Mouse (Mus musculus) heart, adult 2 months (tissue): ENCODE measurements around the gene Dnah1.

Experiments
- CTCF ChIP-seq: fragments of 200-600 bp; IDR thresholded peaks from 2 replicates; pipeline ENCODE4 v1.8.1; 2022; ENCODE audit warnings: antibody characterized with exemption, mild to moderate bottlenecking, moderate library complexity
- EP300 ChIP-seq: fragments of 200-500 bp; IDR thresholded peaks from 2 replicates; pipeline ENCODE4 v1.6.1; 2011; ENCODE audit warnings: low read depth, low read length, control low read depth; ENCODE audit not compliant: insufficient read depth
- POLR2A ChIP-seq: fragments of 200-500 bp; IDR thresholded peaks from 2 replicates; pipeline ENCODE4 v1.6.1; 2011; ENCODE audit warnings: mild to moderate bottlenecking, low read depth, low read length, control low read depth; ENCODE audit not compliant: insufficient read depth

DNA sequence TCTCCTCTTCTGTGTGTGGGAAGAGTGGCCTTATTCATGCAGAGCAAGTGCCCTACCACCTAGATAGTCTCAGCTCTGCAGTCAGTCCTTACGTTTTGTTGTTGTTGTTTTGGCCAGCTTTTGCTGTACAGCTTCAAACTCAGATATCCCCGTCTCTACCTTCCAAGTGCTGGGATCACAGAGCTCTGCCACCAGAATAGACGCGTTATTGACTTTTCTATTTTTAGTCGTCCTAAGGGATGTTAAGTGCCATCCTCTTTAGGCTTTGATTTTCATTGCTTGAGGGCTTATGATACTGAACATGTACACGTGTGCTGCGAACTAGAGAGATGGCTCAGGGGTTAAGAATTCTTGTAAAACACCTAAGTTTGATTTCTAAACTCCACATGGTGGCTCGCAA, 19.5 kb upstream of the Dnah1 start:
- TF ChIP-seq CTCF (no peak), POLR2A (no peak), EP300 (no peak)
